Mouse (Mus musculus): ENCODE data around the gene Edar.

Gene Edar

DNA sequence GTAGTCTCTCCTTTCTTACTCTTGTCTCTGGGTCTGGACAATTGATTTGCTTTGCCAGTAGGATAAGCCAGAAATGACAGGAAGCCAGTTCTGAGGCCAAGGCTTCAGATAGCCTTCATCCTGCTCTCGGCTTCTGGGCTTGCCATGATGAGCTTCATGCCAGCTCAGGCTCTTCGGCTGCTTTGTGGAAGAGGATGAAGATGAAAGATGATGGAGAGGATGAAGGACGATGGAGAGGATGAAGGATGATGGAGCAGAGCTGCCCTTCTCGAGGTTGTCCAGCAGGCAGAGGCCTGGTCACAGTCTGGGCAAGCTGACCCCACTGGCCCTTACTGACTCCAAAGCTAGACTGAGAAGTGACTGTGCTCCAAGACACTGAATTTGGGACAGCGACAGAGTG lies 75.3 kb downstream of the Edar start:
- no peak for DNase-seq

DNA sequence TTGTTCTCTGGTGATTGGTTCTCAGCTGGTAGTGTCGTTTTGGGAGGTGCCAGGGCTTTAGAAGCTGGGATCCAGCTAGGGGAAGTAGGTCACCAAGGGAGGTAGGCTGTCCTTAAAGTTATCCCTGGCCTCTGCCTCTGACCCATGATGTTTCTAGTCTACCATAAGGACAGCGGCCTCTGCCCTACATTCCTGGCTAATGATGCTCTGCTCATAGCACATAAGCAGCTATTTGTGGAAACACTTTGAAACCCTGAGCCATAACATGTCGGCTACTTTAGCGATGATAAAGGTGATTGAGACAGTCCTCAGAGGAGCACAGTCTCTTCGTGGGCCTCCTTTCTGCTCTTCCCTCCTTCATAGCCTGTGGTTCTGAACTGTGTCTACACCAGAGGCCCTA lies 79.6 kb downstream of the Edar start:
- no peak for DNase-seq

DNA sequence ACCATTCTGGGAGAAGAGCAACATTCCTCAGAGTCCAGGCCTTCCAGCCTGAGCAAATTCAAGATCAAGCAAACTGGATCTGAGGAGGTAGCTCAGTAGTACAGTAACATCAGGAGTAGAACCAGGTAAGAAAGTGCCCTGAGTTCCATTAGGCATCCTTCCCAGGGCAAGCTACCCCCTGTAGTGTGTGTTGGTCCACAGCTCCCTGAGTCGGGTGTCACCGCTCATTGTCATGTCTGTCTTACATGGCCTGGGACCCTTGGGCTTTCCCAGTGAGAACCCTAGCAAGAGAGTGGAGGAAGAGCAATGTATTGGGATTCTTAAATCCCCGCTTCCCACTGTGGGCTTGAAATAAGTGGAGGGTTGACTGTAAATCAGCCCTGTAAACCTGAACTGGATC lies 80.3 kb downstream of the Edar start:
- no peak for DNase-seq

DNA sequence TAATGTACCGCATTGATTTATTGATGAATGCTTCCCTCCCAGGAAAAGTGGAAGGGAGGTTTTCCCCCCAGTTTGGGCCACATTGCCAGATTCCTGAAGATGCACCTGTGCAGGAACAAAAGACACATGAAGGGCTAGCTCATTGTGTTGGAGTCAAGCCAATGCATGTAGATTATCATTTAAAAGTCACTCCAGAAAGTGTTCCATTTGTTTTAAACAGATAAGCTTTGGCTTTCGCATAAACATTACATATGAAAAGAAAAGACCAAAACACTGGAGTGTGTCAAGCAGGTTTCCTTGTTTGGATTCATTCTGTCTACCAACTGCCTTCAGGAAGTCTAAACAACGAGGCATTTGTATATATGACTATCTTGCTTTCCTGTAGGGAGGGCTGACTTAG lies 81.0 kb downstream of the Edar start:
- no peak for DNase-seq

DNA sequence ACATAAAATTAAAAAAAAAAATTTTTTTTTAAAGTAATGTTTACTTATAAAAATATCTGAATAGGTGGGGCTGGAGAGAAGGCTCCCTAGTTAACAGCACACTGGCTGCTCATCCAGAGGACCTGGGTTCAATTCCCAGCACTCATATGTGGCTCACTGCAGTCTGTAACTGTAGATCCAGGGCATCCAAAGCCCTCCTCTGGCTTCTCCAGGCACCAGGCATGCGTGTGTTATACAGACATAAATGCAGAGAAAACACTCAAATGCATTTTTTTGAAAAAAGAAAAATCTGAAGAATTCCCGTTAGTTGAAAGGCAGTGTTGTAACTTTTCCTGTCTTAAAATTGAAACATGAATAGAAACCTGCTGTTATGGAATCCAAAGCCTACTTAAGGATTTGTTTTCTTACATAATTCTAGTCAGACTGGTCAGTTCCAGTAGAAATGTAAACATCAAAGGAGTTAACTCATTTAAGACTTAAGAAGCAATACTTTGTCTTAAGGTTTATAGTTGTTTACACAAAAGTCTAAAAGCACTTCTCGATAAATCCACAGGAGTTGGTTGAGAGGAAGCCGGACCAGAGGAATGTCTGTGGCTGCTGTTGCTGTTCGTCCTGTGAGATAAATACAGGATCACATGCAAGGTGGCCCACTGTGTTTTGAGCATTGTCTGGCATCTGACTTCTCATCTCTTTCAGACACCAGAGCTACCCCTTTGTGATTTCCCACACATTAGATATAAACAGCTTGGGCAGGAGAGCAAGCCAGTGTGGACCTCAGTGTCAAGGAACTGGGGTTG lies 89.8 kb downstream of the Edar start:
- DNase-seq: no peak

DNA sequence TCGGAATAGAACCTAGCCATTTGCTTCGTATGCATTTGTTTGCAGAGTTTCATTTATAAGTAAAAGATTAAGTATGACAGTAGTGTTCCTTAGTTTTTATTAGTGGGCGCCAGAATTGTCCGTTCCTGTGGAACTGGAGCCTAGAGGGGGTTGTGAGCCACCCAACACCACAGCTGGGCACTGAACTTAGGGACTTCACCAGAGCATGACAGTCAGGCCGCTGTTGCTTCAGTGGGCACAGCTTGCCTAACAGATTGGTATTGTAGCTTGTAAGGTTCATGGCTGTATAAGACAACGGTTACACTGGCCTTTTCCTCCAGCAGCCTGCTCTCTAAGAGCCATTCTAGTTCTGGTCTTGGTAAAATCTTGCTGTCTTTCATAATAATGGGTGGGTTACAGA lies 114.9 kb downstream of the Edar start:
- DNase-seq: no peak

DNA sequence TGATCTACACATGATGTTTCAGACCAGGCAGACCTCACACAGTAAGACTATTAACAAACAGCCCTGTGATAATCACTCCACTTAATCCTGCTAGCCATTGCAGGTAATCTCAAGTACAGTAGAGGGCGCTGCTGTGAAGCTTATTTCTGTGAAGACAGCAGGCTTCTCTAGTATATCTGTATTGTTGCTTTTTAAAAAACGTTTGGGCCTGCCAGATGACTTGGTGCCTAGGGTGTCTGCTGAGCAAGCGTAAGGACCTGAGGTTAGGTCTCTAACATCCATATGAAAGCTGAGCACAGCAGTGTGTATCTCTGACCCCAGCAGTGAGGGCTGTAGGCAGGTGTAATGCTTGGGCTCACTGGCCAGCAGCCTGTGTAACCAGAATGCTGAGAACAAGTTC lies 115.6 kb downstream of the Edar start:
- DNase-seq: no peak

DNA sequence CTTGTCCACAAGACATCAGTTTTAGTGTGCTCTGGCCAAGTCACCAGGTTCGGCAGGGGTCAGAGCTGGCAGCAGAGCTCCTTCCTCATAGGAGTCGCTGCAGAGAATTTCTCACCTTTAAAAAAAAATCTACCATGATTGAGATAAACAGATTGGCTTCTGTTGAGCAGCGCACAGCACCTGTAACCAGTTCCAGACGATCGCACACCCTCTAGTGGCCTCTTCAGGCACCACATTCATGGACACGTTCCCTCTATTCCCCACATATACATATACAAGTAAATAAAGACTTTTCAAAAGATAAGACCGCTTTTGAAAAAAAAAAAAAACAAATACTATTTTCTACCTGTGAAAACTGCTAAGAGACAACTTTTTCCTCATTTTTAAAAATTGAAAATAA lies 116.4 kb downstream of the Edar start:
- DNase-seq: peak in 1 of 2 experiments; percentile 6

DNA sequence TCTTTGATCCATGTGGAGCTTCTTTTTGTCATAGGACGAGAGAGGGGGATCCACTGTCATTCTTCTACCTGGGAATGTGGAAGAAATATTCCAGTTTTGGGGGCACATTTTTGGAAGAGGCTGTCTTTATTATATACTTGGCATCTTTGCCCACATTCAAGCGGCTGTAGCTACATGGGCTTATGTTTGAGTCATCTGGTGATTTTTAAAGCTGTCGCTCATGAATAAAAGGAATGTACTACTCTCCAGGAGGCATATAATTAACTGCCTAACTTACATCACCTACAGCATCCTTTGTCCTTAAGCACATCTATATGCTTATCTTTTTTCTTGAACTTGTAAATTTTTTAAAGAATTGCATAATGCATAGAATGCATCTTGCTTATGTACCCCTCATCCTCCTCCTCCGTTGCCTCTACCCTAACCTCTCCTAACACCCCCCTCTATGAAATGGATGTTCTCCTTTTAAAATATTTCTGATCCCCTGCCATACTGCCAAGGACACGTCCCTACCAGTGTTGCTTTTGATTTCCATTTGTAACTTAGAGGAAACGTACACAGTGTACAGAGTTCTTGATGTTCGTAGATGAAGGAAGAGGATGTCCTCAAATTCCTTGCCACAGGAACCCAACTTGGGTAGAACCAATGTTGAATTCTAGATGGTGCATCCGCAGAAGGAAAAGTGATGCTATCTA lies 120.6 kb downstream of the Edar start:
- no peak for DNase-seq

Data from thymus, adult 18-20 months (tissue).